Mouse (Mus musculus): ENCODE measurements at regions not wholly inside any gene's neighbourhood (a gene's known extent, or its start where the extent isn't known, plus 50 kb on each side); places are given as distances from the start of the nearest gene placed in this dataset.

- in situ Hi-C loops (cut with MboI; ENCODE audit: low pct_ligation_motif_present, low pct_unique_long_range_greater_than_20kb, low sequenced_read_pairs), result no loop called here
Observed at GRCm38 (mm10) chr17:9729020-9729419, 59.5 kb upstream of the Pabpc6 start.

GRCm38 (mm10) chr17:9725704-9726469, 56.4 kb upstream of the Pabpc6 start:
- Histone ChIP-seq H3K9ac (ENCODE audit: insufficient read depth, low read depth) (no peak overlapping the region), H3K36me3 (replicated peaks in 1 of 2; ENCODE audit: control insufficient read depth in 1 of 2, insufficient read depth in 1 of 2, low read length in 1 of 2) (no peaks in the 10 kb centered on the region), H3K9me3 (replicated peaks; ENCODE audit: low read length) (no peaks in the 10 kb centered on the region), H3K79me2 (replicated peaks; ENCODE audit: control insufficient read depth, extremely low read depth, insufficient read depth, poor library complexity, severe bottlenecking) (no peaks in the 10 kb centered on the region), H3K4me1 (ENCODE audit: control insufficient read depth in 1 of 2, insufficient read depth in 2 of 2) (no peaks in the 10 kb centered on the region), H3K4me2 (ENCODE audit: insufficient read depth, low read depth, poor library complexity, severe bottlenecking) (no peak overlapping the region), H3K27me3 (replicated peaks) (no peaks in the 10 kb centered on the region), H3K27ac (ENCODE audit: insufficient read depth, low read depth) (no peak overlapping the region), H3K4me3 (replicated peaks in 1 of 3; ENCODE audit: low read depth in 2 of 3, low read length in 2 of 3, poor library complexity in 1 of 3) (no peak overlapping the region)
- TF ChIP-seq MAZ (IDR thresholded peaks at IDR 0.05; ENCODE audit: low read depth, low read length) (no peak), TCF12 (IDR thresholded peaks at IDR 0.05; ENCODE audit: low read depth, low read length) (no peak), POLR2AphosphoS2 (IDR thresholded peaks at IDR 0.05; ENCODE audit: low read depth, low read length) (no peak), JUND (conservative IDR thresholded peaks at IDR 0.05; ENCODE audit: low read depth, low read length) (no peak), RAD21 (IDR thresholded peaks at IDR 0.05; ENCODE audit: low read depth, low read length) (no peak), MAX (IDR thresholded peaks at IDR 0.05; ENCODE audit: low read length) (no peak), E2F4 (IDR thresholded peaks at IDR 0.05; ENCODE audit: insufficient replicate concordance, low read depth, low read length) (no peak), EP300 (IDR thresholded peaks at IDR 0.05; ENCODE audit: low read length) (no peak), CHD2 (IDR thresholded peaks at IDR 0.05; ENCODE audit: low read length) (no peak), MEF2A (IDR thresholded peaks at IDR 0.05; ENCODE audit: borderline replicate concordance, low read depth, low read length) (no peak), SMC3 (IDR thresholded peaks at IDR 0.05; ENCODE audit: low read depth, low read length) (no peak), MYC (IDR thresholded peaks at IDR 0.05; ENCODE audit: low read depth, low read length) (no peak), ELF1 (IDR thresholded peaks at IDR 0.05; ENCODE audit: low read depth, low read length) (no peak), BHLHE40 (IDR thresholded peaks at IDR 0.05; ENCODE audit: low read depth, low read length) (no peak), USF1 (IDR thresholded peaks at IDR 0.05; ENCODE audit: low read depth, low read length) (no peak), ZC3H11A (IDR thresholded peaks at IDR 0.05; ENCODE audit: low read depth, low read length) (no peak)
- no peak for DNase-seq (ENCODE audit: extremely low read depth)
- dilution Hi-C loops (cut with MboI; ENCODE audit: extremely low pct_ligation_motif_present, extremely low pct_unique_long_range_greater_than_20kb, low sequenced_read_pairs) (no loop called here), in situ Hi-C loops (cut with MboI; ENCODE audit: low pct_ligation_motif_present, low pct_unique_long_range_greater_than_20kb, low sequenced_read_pairs) (no loop called here)

More at GRCm38 (mm10) chr17:9729020-9729419, 59.5 kb upstream of the Pabpc6 start:
- no peak for DNase-seq (ENCODE audit: extremely low read depth)
- TF ChIP-seq POLR2AphosphoS2 (IDR thresholded peaks at IDR 0.05; ENCODE audit: low read depth, low read length) (no peak), TCF12 (IDR thresholded peaks at IDR 0.05; ENCODE audit: low read depth, low read length) (no peak), USF2 (conservative IDR thresholded peaks at IDR 0.05; ENCODE audit: low read depth, low read length) (no peak), ZC3H11A (IDR thresholded peaks at IDR 0.05; ENCODE audit: low read depth, low read length) (no peak), CTCF (conservative IDR thresholded peaks at IDR 0.05 in 1 of 2, IDR thresholded peaks at IDR 0.05 in 1 of 2; ENCODE audit: low read depth in 2 of 2, low read length in 2 of 2) (no peak), ZKSCAN1 (IDR thresholded peaks at IDR 0.05; ENCODE audit: borderline replicate concordance, low read depth, low read length) (no peak), TBP (conservative IDR thresholded peaks at IDR 0.05; ENCODE audit: low read depth, low read length) (no peak), MAX (IDR thresholded peaks at IDR 0.05; ENCODE audit: low read length) (no peak), USF1 (IDR thresholded peaks at IDR 0.05; ENCODE audit: low read depth, low read length) (no peak), ZNF384 (IDR thresholded peaks at IDR 0.05; ENCODE audit: low read depth, low read length) (no peak), SMC3 (IDR thresholded peaks at IDR 0.05; ENCODE audit: low read depth, low read length) (no peak), HCFC1 (IDR thresholded peaks at IDR 0.05; ENCODE audit: low read depth, low read length) (no peak), NRF1 (IDR thresholded peaks at IDR 0.05; ENCODE audit: low read depth, low read length) (no peak), JUND (conservative IDR thresholded peaks at IDR 0.05; ENCODE audit: low read depth, low read length) (no peak), RAD21 (IDR thresholded peaks at IDR 0.05; ENCODE audit: low read depth, low read length) (no peak), ELF1 (IDR thresholded peaks at IDR 0.05; ENCODE audit: low read depth, low read length) (no peak)
- Histone ChIP-seq H3K4me2 (ENCODE audit: insufficient read depth, low read depth, poor library complexity, severe bottlenecking) (no peak overlapping the region), H3K27ac (ENCODE audit: insufficient read depth, low read depth) (no peak overlapping the region), H3K36me3 (replicated peaks in 1 of 2; ENCODE audit: control insufficient read depth in 1 of 2, insufficient read depth in 1 of 2, low read length in 1 of 2) (no peaks in the 10 kb centered on the region), H3K79me2 (replicated peaks; ENCODE audit: control insufficient read depth, extremely low read depth, insufficient read depth, poor library complexity, severe bottlenecking) (no peaks in the 10 kb centered on the region), H3K9me3 (replicated peaks; ENCODE audit: low read length) (no peaks in the 10 kb centered on the region), H3K27me3 (replicated peaks) (no peaks in the 10 kb centered on the region), H3K4me3 (replicated peaks in 1 of 3; ENCODE audit: low read depth in 2 of 3, low read length in 2 of 3, poor library complexity in 1 of 3) (no peak overlapping the region), H3K9ac (ENCODE audit: insufficient read depth, low read depth) (no peak overlapping the region), H3K4me1 (ENCODE audit: control insufficient read depth in 1 of 2, insufficient read depth in 2 of 2) (no peaks in the 10 kb centered on the region)
- dilution Hi-C loops (cut with MboI; ENCODE audit: extremely low pct_ligation_motif_present, extremely low pct_unique_long_range_greater_than_20kb, low sequenced_read_pairs), result no loop called here
